Mouse (Mus musculus) heart, postnatal 0 days (tissue): ENCODE data around the gene Cyp17a1. TPM values are rescaled to one million over a fixed set of nuclear protein-coding genes. Genes with fewer than 3 reads are reported as not detected.
A peak's percentile ranks its signal among the peaks of the same experiment; 100 is the strongest.

Source experiments
- ATAC-seq: fragments of 200-750 bp; cut with Nextera tagmentation; 2 replicates; pipeline ENCODE4 v1.8.0; 2017; ENCODE audit warnings: low read depth, moderate number of reproducible peaks, moderate library complexity; ENCODE audit not compliant: insufficient read depth
- DNase-seq: peaks from one replicate; pipeline ENCODE4 v3.0.0-alpha.2; 2016; ENCODE audit warnings: low spot score
- H3K27ac ChIP-seq: fragments of 300-500 bp; sonication (generic); 2 replicates; pipeline ENCODE4 v1.5.1; 2014; ENCODE audit warnings: low read depth, mild to moderate bottlenecking
- H3K27me3 ChIP-seq: fragments of 300-500 bp; sonication (generic); 2 replicates; pipeline ENCODE4 v1.6.1; 2014; ENCODE audit warnings: low read length, mixed read lengths; ENCODE audit not compliant: control insufficient read depth, insufficient read depth
- H3K36me3 ChIP-seq: fragments of 300-500 bp; sonication (generic); replicated peaks from 2 replicates; pipeline ENCODE4 v1.6.1; 2014; ENCODE audit warnings: low read length, mixed read lengths; ENCODE audit not compliant: control insufficient read depth, insufficient read depth
- H3K4me1 ChIP-seq: fragments of 300-500 bp; sonication (generic); 2 replicates; pipeline ENCODE4 v1.6.1; 2014; ENCODE audit warnings: antibody characterized with exemption; ENCODE audit not compliant: control insufficient read depth, insufficient read depth
- H3K4me2 ChIP-seq: fragments of 300-500 bp; sonication (generic); 2 replicates; pipeline ENCODE4 v1.6.1; 2014; ENCODE audit warnings: low read depth, mild to moderate bottlenecking, low read length, moderate library complexity
- H3K4me3 ChIP-seq: fragments of 300-500 bp; sonication (generic); 2 replicates; pipeline ENCODE4 v1.5.1; 2014; ENCODE audit warnings: low read depth, low read length
- H3K9ac ChIP-seq: fragments of 300-500 bp; sonication (generic); replicated peaks from 2 replicates; pipeline ENCODE4 v1.6.1; 2014; ENCODE audit warnings: low read depth, low read length, mixed read lengths
- H3K9me3 ChIP-seq: fragments of 300-500 bp; sonication (generic); replicated peaks from 2 replicates; pipeline ENCODE4 v1.6.1; 2016; ENCODE audit warnings: low read length; ENCODE audit not compliant: control insufficient read depth
- CTCF ChIP-seq: IDR thresholded peaks from 2 replicates; pipeline ENCODE4 v1.5.1; 2016; ENCODE audit warnings: antibody characterized with exemption, control low read depth, low read depth
- EP300 ChIP-seq: IDR thresholded peaks from 2 replicates; pipeline ENCODE4 v1.6.1; 2016; ENCODE audit warnings: antibody characterized with exemption, low read depth
- WGBS: fragments of 180-500 bp; shearing (Covaris S2); extraction: QIAGEN DNeasy Blood & Tissue Kit; methylation state at CpG from one replicate; pipeline ENCODE4 v1.1.7; 2014; 5-methylcytosine and 5-hydroxymethylcytosine counted together
- polyA plus RNA-seq: library from polyadenylated mRNA; unstranded; fragments of >200 nt; fragmentation: Nextera tagmentation; extraction: Ambion mirVana; gene quantifications from 2 replicates; pipeline ENCODE4 v1.2.1, GENCODE M21; 2015
- total RNA-seq: library from RNA; depleted of rRNA; stranded (reverse); fragments of >200 nt; gene quantifications from 2 replicates; pipeline ENCODE4 v1.2.3, GENCODE M21; 2014; ENCODE audit warnings: low replicate concordance

Gene Cyp17a1
- total and polyA plus RNA-seq, 2 experiments from 2014 or later, result 0.68 to 3.9 TPM

- peaks cover 18% of the 10 kb centered on the region for H3K36me3 ChIP-seq
- peak within 1 kb of the TSS; percentile 57 for H3K9ac ChIP-seq
- TF ChIP-seq CTCF (no peak), EP300 (no peak)
- WGBS, result 7% methylated on average over 31 of the region's 31 CpGs
- peak; percentile 88 for ATAC-seq
- H3K4me2 ChIP-seq, result peak within 1 kb of the TSS; percentile 91
- H3K4me3 ChIP-seq, result peak within 1 kb of the TSS; percentile 62
- no peaks in the 10 kb centered on the region for H3K9me3 ChIP-seq
- H3K27me3 ChIP-seq, result no peaks in the 10 kb centered on the region
- peak within 1 kb of the TSS; percentile 66 for H3K27ac ChIP-seq
- peaks cover 18% of the 10 kb centered on the region for H3K4me1 ChIP-seq
- peak; percentile 69 for DNase-seq
Observed at GRCm38 (mm10) chr19:46707296-46708151, 34.6 kb upstream of the Cyp17a1 start, which contains the start of gene As3mt. As3mt (plus strand) TSS chr19:46707458.

GRCm38 (mm10) chr19:46706540-46707295 lies 33.7 kb upstream of the Cyp17a1 start:
- H3K4me2 ChIP-seq, result peak overlapping the region; percentile 91
- no peaks in the 10 kb centered on the region for H3K27me3 ChIP-seq
- ATAC-seq (no peak; the same call in none of the 2 replicates), DNase-seq (no peak)
- H3K4me3 ChIP-seq, result peak overlapping the region; percentile 62
- 0 out of 2 replicates have a peak overlapping the region, but pooled peaks have one; percentile 66 for H3K27ac ChIP-seq
- no peak for TF ChIP-seq CTCF
- TF ChIP-seq EP300, result no peak
- H3K4me1 ChIP-seq, result peaks cover 18% of the 10 kb centered on the region
- H3K9me3 ChIP-seq, result no peaks in the 10 kb centered on the region
- 56% methylated on average over 9 of the region's 9 CpGs for WGBS
- H3K36me3 ChIP-seq, result peaks cover 18% of the 10 kb centered on the region
- peak overlapping the region; percentile 57 for H3K9ac ChIP-seq

GRCm38 (mm10) chr19:46705779-46706495 lies 33.0 kb upstream of the Cyp17a1 start:
- ATAC-seq, result no peak
- Histone ChIP-seq H3K4me2 (no peak overlapping the region), H3K36me3 (peaks cover 20% of the 10 kb centered on the region), H3K9me3 (no peaks in the 10 kb centered on the region), H3K27ac (no peak overlapping the region), H3K4me3 (no peak overlapping the region), H3K27me3 (no peaks in the 10 kb centered on the region), H3K9ac (no peak overlapping the region), H3K4me1 (peaks cover 18% of the 10 kb centered on the region)
- DNase-seq, result no peak
- TF ChIP-seq EP300, result no peak
- no peak for TF ChIP-seq CTCF
- 33% methylated on average over 7 of the region's 7 CpGs for WGBS

- ATAC-seq (no peak), DNase-seq (no peak)
- Histone ChIP-seq H3K4me2 (no peak overlapping the region), H3K27ac (no peak overlapping the region), H3K36me3 (peaks cover 17% of the 10 kb centered on the region; the same call in 1 of the 2 replicates), H3K9me3 (no peaks in the 10 kb centered on the region), H3K4me1 (0 out of 2 replicates have a peak, but pooled peaks cover 2% of the 10 kb centered on the region), H3K9ac (no peak overlapping the region), H3K27me3 (no peaks in the 10 kb centered on the region), H3K4me3 (no peak overlapping the region)
- TF ChIP-seq CTCF (no peak), EP300 (no peak)
- WGBS, result 87% methylated on average over 9 of the region's 9 CpGs
Observed at GRCm38 (mm10) chr19:46701156-46701555, 28.2 kb upstream of the Cyp17a1 start.

GRCm38 (mm10) chr19:46699011-46699481 lies 26.1 kb upstream of the Cyp17a1 start:
- WGBS, result 69% methylated on average over 10 of the region's 10 CpGs

More at GRCm38 (mm10) chr19:46699011-46699481, 26.1 kb upstream of the Cyp17a1 start:
- DNase-seq, result no peak
- no peaks in the 10 kb centered on the region for H3K9me3 ChIP-seq
- no peak overlapping the region for H3K9ac ChIP-seq
- no peak overlapping the region for H3K4me3 ChIP-seq
- no peak for ATAC-seq
- no peak overlapping the region for H3K27ac ChIP-seq
- no peaks in the 10 kb centered on the region for H3K4me1 ChIP-seq
- TF ChIP-seq CTCF, result no peak
- TF ChIP-seq EP300, result no peak
- peaks cover 17% of the 10 kb centered on the region; the same call in 1 of the 2 replicates for H3K36me3 ChIP-seq
- no peak overlapping the region for H3K4me2 ChIP-seq
- H3K27me3 ChIP-seq, result no peaks in the 10 kb centered on the region
